Mouse (Mus musculus) lung, adult 2 months (tissue): ENCODE results near the gene Ephb1.

Source experiments
- CTCF ChIP-seq: fragments of 200-500 bp; IDR thresholded peaks from 2 replicates; pipeline ENCODE4 v1.5.1; 2011; ENCODE audit warnings: mild to moderate bottlenecking, low read length, control low read depth; ENCODE audit not compliant: insufficient read depth
- POLR2A ChIP-seq: fragments of 200-500 bp; IDR thresholded peaks from 2 replicates; pipeline ENCODE4 v1.6.1; 2011; ENCODE audit warnings: low read depth, mild to moderate bottlenecking, control low read depth, low read length, borderline replicate concordance; ENCODE audit errors: extremely low read depth

DNA sequence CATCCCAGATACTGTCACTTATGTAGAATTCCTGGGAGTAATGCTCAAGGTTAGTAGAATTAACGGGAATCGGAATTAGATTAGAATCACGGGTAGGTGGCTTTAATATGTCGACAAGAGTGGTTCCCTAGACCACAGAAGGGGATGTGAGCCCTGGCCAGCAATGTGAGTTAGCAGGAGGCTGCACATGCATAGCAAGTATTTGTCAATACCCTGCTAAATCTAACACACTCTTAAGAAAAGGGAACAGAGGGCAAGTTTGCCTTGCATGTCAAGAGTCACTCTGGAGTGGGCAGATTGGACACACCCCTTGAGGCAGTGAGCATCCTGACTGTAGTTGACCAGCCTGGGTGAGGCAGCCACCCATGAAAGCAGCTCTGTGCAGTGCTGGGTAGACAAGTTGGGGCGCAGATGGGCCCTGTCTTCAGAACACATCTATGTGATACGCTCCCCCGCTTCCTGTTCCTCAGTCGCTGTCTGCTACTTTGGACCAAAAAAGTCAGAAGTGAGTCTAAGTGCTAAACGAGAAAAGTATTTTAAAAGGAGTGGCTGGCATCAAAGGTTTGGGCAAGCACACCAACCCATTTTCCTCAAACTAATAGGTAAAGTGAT is 412.3 kb downstream of the Ephb1 start:
- TF ChIP-seq CTCF = no peak
- no peak for TF ChIP-seq POLR2A
